Mouse (Mus musculus) midbrain, embryonic 16.5 days (tissue): Measurements from ENCODE around the gene Rfwd3. TPM values are rescaled to one million over a fixed set of nuclear protein-coding genes. Genes with fewer than 3 reads are reported as not detected.
"Not testable (repeated sequence)": the region's sequence is repeated elsewhere in the genome, so short reads cannot be mapped to it uniquely, and the experiment has no call there.

Experiments
- ATAC-seq: fragments of 200-750 bp; cut with Nextera tagmentation; 2 replicates; pipeline ENCODE4 v1.8.0; 2017; ENCODE audit warnings: moderate TSS enrichment
- H3K27ac ChIP-seq: fragments of 300-500 bp; sonication (generic); 2 replicates; pipeline ENCODE4 v1.5.1; 2014; ENCODE audit warnings: mild to moderate bottlenecking, low read length, mixed read lengths
- H3K27me3 ChIP-seq: fragments of 300-500 bp; sonication (generic); 2 replicates; pipeline ENCODE4 v1.6.1; 2014; ENCODE audit warnings: low read depth, low read length, mixed read lengths; ENCODE audit not compliant: control insufficient read depth, insufficient read depth
- H3K36me3 ChIP-seq: fragments of 300-500 bp; sonication (generic); 2 replicates; pipeline ENCODE4 v1.6.1; 2014; ENCODE audit warnings: mild to moderate bottlenecking, low read length, moderate library complexity, mixed read lengths; ENCODE audit not compliant: control insufficient read depth, insufficient read depth
- H3K4me1 ChIP-seq: fragments of 300-500 bp; sonication (generic); 2 replicates; pipeline ENCODE4 v1.6.1; 2014; ENCODE audit warnings: mild to moderate bottlenecking, low read length, mixed read lengths; ENCODE audit not compliant: control insufficient read depth, insufficient read depth
- H3K4me2 ChIP-seq: fragments of 300-500 bp; sonication (generic); 2 replicates; pipeline ENCODE4 v1.6.1; 2014; ENCODE audit warnings: mild to moderate bottlenecking, low read length, mixed read lengths
- H3K4me3 ChIP-seq: fragments of 300-500 bp; sonication (generic); 2 replicates; pipeline ENCODE4 v1.5.1; 2014; ENCODE audit warnings: low read depth, mild to moderate bottlenecking, low read length, moderate library complexity, mixed read lengths
- H3K9ac ChIP-seq: fragments of 300-500 bp; sonication (generic); 2 replicates; pipeline ENCODE4 v1.6.1; 2014; ENCODE audit warnings: low read depth, low read length, mixed read lengths
- H3K9me3 ChIP-seq: fragments of 300-500 bp; sonication (generic); replicated peaks from 2 replicates; pipeline ENCODE4 v1.6.1; 2014; ENCODE audit warnings: mild to moderate bottlenecking, low read length, mixed read lengths; ENCODE audit not compliant: control insufficient read depth, poor library complexity, severe bottlenecking
- WGBS: fragments of 180-500 bp; shearing (Covaris S2); extraction: QIAGEN DNeasy Blood & Tissue Kit; methylation state at CpG from one replicate; pipeline ENCODE4 v1.1.7; 2014; 5-methylcytosine and 5-hydroxymethylcytosine counted together
- polyA plus RNA-seq: library from polyadenylated mRNA; unstranded; fragments of >200 nt; fragmentation: Nextera tagmentation; extraction: Ambion mirVana; gene quantifications from 2 replicates; pipeline ENCODE4 v1.2.1, GENCODE M21; 2015

The Rfwd3 gene
- polyA plus RNA-seq, 1 experiment from 2014 or later: 20.3 TPM

- Histone ChIP-seq H3K4me3 (no peak overlapping the region), H3K27ac (no peak overlapping the region), H3K9me3 (no peaks in the 10 kb centered on the region), H3K4me2 (no peak overlapping the region), H3K36me3 (no peaks in the 10 kb centered on the region), H3K9ac (no peak overlapping the region), H3K4me1 (peaks cover 16% of the 10 kb centered on the region), H3K27me3 (no peaks in the 10 kb centered on the region)
- no peak for ATAC-seq
- 89% methylated on average over 4 of the region's 4 CpGs for WGBS
Observed at GRCm38 (mm10) chr8:111261981-111262381, 38.0 kb downstream of the Rfwd3 start.

GRCm38 (mm10) chr8:111260251-111260650 is 39.8 kb downstream of the Rfwd3 start:
- ATAC-seq: no peak
- WGBS: 95% methylated on average over 5 of the region's 5 CpGs
- no peaks in the 10 kb centered on the region for H3K9me3 ChIP-seq
- no peaks in the 10 kb centered on the region for H3K27me3 ChIP-seq
- H3K4me3 ChIP-seq: no peak overlapping the region
- H3K27ac ChIP-seq: no peak overlapping the region
- H3K4me2 ChIP-seq: no peak overlapping the region
- H3K36me3 ChIP-seq: no peaks in the 10 kb centered on the region
- H3K9ac ChIP-seq: no peak overlapping the region
- peaks cover 20% of the 10 kb centered on the region for H3K4me1 ChIP-seq

- 11% methylated on average over 13 of the region's 13 CpGs for WGBS
- peak overlapping the region; percentile 95 for H3K4me3 ChIP-seq
Observed at GRCm38 (mm10) chr8:111259408-111259741, 40.6 kb downstream of the Rfwd3 start.

GRCm38 (mm10) chr8:111258631-111259407 is 41.2 kb downstream of the Rfwd3 start, which contains the start of gene Glg1:
Gene Glg1, minus strand, starts transcription at chr8:111259216.
- H3K27ac ChIP-seq: peak within 1 kb of the TSS; percentile 99
- H3K9me3 ChIP-seq: no peaks in the 10 kb centered on the region
- under 1% methylated on average over 66 of the region's 76 CpGs for WGBS
- H3K4me1 ChIP-seq: peaks cover 20% of the 10 kb centered on the region
- H3K36me3 ChIP-seq: no peaks in the 10 kb centered on the region
- H3K9ac ChIP-seq: peak within 1 kb of the TSS; percentile 98
- H3K4me2 ChIP-seq: peak within 1 kb of the TSS; percentile 81
- H3K4me3 ChIP-seq: peak within 1 kb of the TSS; percentile 95
- H3K27me3 ChIP-seq: no peaks in the 10 kb centered on the region
- ATAC-seq: peak; percentile 95

More at GRCm38 (mm10) chr8:111259408-111259741, 40.6 kb downstream of the Rfwd3 start:
- H3K36me3 ChIP-seq: no peaks in the 10 kb centered on the region
- H3K9ac ChIP-seq: peak overlapping the region; percentile 68
- no peak; the same call in 1 of the 2 replicates for ATAC-seq
- no peaks in the 10 kb centered on the region for H3K27me3 ChIP-seq
- H3K9me3 ChIP-seq: no peaks in the 10 kb centered on the region
- peak overlapping the region; percentile 99 for H3K27ac ChIP-seq
- peaks cover 20% of the 10 kb centered on the region for H3K4me1 ChIP-seq
- H3K4me2 ChIP-seq: peak overlapping the region; percentile 81

- peak overlapping the region; percentile 98 for H3K9ac ChIP-seq
- H3K4me1 ChIP-seq: peaks cover 20% of the 10 kb centered on the region
- WGBS: under 1% methylated on average over 25 of the region's 26 CpGs
- peak; percentile 80 for ATAC-seq
- no peaks in the 10 kb centered on the region for H3K9me3 ChIP-seq
- H3K4me2 ChIP-seq: peak overlapping the region; percentile 81
- no peaks in the 10 kb centered on the region for H3K36me3 ChIP-seq
- peak overlapping the region; percentile 95 for H3K4me3 ChIP-seq
- H3K27ac ChIP-seq: peak overlapping the region; percentile 99
- H3K27me3 ChIP-seq: no peaks in the 10 kb centered on the region
Observed at GRCm38 (mm10) chr8:111258010-111258630, 41.9 kb downstream of the Rfwd3 start.

- Histone ChIP-seq H3K4me3 (no peak overlapping the region), H3K9ac (no peak overlapping the region), H3K36me3 (no peaks in the 10 kb centered on the region), H3K4me2 (no peak overlapping the region), H3K4me1 (peaks cover 10% of the 10 kb centered on the region), H3K27me3 (no peaks in the 10 kb centered on the region), H3K27ac (no peak overlapping the region), H3K9me3 (no peaks in the 10 kb centered on the region)
- no peak for ATAC-seq
- 94% methylated on average over 4 of the region's 4 CpGs for WGBS
Observed at GRCm38 (mm10) chr8:111252487-111253112, 47.4 kb downstream of the Rfwd3 start.

- Histone ChIP-seq H3K9me3 (no peaks in the 10 kb centered on the region), H3K4me1 (no peaks in the 10 kb centered on the region; the same call in 1 of the 2 replicates), H3K27ac (no peak overlapping the region), H3K4me2 (no peak overlapping the region), H3K4me3 (no peak overlapping the region), H3K36me3 (no peaks in the 10 kb centered on the region), H3K9ac (no peak overlapping the region), H3K27me3 (no peaks in the 10 kb centered on the region)
- ATAC-seq: no peak
- 75% methylated on average over 2 of the region's 2 CpGs for WGBS
Observed at GRCm38 (mm10) chr8:111250111-111250510, 49.9 kb downstream of the Rfwd3 start.

GRCm38 (mm10) chr8:111248136-111248535 is 51.9 kb downstream of the Rfwd3 start:
- Histone ChIP-seq H3K27ac (no peak overlapping the region), H3K9ac (no peak overlapping the region), H3K9me3 (no peaks in the 10 kb centered on the region), H3K27me3 (no peaks in the 10 kb centered on the region), H3K4me1 (no peaks in the 10 kb centered on the region; the same call in 1 of the 2 replicates), H3K4me3 (no peak overlapping the region), H3K4me2 (no peak overlapping the region), H3K36me3 (no peaks in the 10 kb centered on the region)
- ATAC-seq: no peak

- H3K4me1 ChIP-seq, H3K9ac ChIP-seq, H3K4me2 ChIP-seq, H3K27me3 ChIP-seq, H3K36me3 ChIP-seq, H3K4me3 ChIP-seq, ATAC-seq, H3K27ac ChIP-seq, H3K9me3 ChIP-seq: not testable (repeated sequence)
- WGBS: 100% methylated on average over 1 of the region's 1 CpGs
Observed at GRCm38 (mm10) chr8:111246864-111247263, 53.2 kb downstream of the Rfwd3 start.
